19 mouse cellular contexts compared by ENCODE assay signal in the genomic region with DNA sequence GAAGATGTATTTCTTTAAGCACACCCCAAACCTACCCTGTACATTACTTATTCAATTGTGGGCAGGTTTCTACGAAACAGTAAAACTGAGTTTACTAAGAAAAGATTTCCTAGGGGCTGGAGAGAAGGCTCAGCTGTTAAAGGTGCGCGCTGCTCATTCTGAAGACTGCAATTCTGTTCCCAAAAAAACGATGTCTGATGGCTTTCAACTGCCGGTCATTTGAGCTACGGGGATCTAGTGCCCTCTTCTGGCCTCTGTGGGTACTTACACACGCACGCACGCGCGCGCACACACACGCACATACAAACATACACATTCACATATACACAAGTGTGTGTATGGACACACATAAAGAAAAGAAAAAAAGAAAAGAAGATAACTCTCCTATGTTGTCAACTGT.
DNase-seq lines count a peak whose midpoint lies in the region; ATAC-seq and TF ChIP-seq lines count a peak whose summit lies in the region.
"Had no signal": no experiment of that assay in that cellular context is flagged by ENCODE, and none has a peak within 500 bp of the region (broad histone marks: within the 10 kb centered on the region; RNA-seq: fewer than 3 reads in every experiment).

No protein-coding gene starts in this region.

- no peak overlapping the region for H3K4me3 ChIP-seq in heart, postnatal 0 days (ENCODE audit: low read depth, low read length)
- no peak overlapping the region for H3K4me3 ChIP-seq in heart, embryonic 10.5 days
- H3K4me3 ChIP-seq in liver, embryonic 14.5 days (ENCODE audit: insufficient read depth in 1 of 2, low read depth in 2 of 2, low read length in 2 of 2) = no peak overlapping the region
- no peak overlapping the region for H3K4me3 ChIP-seq in liver, embryonic 11.5 days (ENCODE audit: low read depth, low read length)
- no peak overlapping the region for H3K4me3 ChIP-seq in ES-E14 (ENCODE audit: insufficient read depth in 1 of 2, low read depth in 1 of 2, low read length in 2 of 2, poor library complexity in 1 of 2, severe bottlenecking in 1 of 2)
- H3K4me3 ChIP-seq in hindbrain, embryonic 14.5 days (replicated peaks; ENCODE audit: low read length) = no peak overlapping the region
- H3K4me3 ChIP-seq: embryonic facial prominence, embryonic 15.5 days; forebrain, embryonic 10.5 days; neural tube, embryonic 13.5 days; stomach, embryonic 15.5 days had no signal

- 85% methylated on average over 13 of the region's 13 CpGs for WGBS in heart, postnatal 0 days
- 85% methylated on average over 13 of the region's 13 CpGs for WGBS in heart, embryonic 10.5 days
- 66% methylated on average over 13 of the region's 13 CpGs for WGBS in liver, embryonic 14.5 days (ENCODE audit: insufficient replicate concordance)
- WGBS in liver, embryonic 11.5 days = 79% methylated on average over 13 of the region's 13 CpGs
- 91% methylated on average over 13 of the region's 13 CpGs for WGBS in hindbrain, embryonic 14.5 days

- in situ Hi-C loops in ES-E14 (cut with MboI; ENCODE audit: low sequenced_read_pairs in 2 of 2, unreplicated experiment in 2 of 2) = no loop called here

- H3K9me3 ChIP-seq in heart, postnatal 0 days (replicated peaks; ENCODE audit: control insufficient read depth, low read length) = 0 out of 2 replicates have a peak, but pooled peaks cover 3% of the 10 kb centered on the region
- H3K9me3 ChIP-seq in heart, embryonic 10.5 days = no peaks in the 10 kb centered on the region
- peaks cover 3% of the 10 kb centered on the region for H3K9me3 ChIP-seq in liver, embryonic 14.5 days (ENCODE audit: control insufficient read depth, low read length)
- H3K9me3 ChIP-seq in liver, embryonic 11.5 days (ENCODE audit: control insufficient read depth, low read length) = no peaks in the 10 kb centered on the region
- H3K9me3 ChIP-seq in ES-E14 (ENCODE audit: control insufficient read depth, insufficient read depth, low read depth, low read length) = no peaks in the 10 kb centered on the region
- no peaks in the 10 kb centered on the region for H3K9me3 ChIP-seq in hindbrain, embryonic 14.5 days (ENCODE audit: control insufficient read depth, low read length)
- H3K9me3 ChIP-seq: embryonic facial prominence, embryonic 15.5 days; neural tube, embryonic 13.5 days; stomach, embryonic 15.5 days had no signal

- no peaks in the 10 kb centered on the region for H3K36me3 ChIP-seq in heart, postnatal 0 days (replicated peaks; ENCODE audit: control insufficient read depth, insufficient read depth, low read length)
- no peaks in the 10 kb centered on the region for H3K36me3 ChIP-seq in heart, embryonic 10.5 days
- no peaks in the 10 kb centered on the region for H3K36me3 ChIP-seq in liver, embryonic 14.5 days (replicated peaks; ENCODE audit: control insufficient read depth, insufficient read depth, low read depth)
- no peaks in the 10 kb centered on the region for H3K36me3 ChIP-seq in liver, embryonic 11.5 days (ENCODE audit: control insufficient read depth, insufficient read depth, low read length)
- H3K36me3 ChIP-seq in ES-E14 (ENCODE audit: control insufficient read depth, insufficient read depth, low read length, poor library complexity, severe bottlenecking) = no peaks in the 10 kb centered on the region
- H3K36me3 ChIP-seq in hindbrain, embryonic 14.5 days (replicated peaks; ENCODE audit: control insufficient read depth, insufficient read depth) = no peaks in the 10 kb centered on the region
- H3K36me3 ChIP-seq: embryonic facial prominence, embryonic 15.5 days; forebrain, embryonic 10.5 days; neural tube, embryonic 13.5 days; stomach, embryonic 15.5 days had no signal

- H3K27me3 ChIP-seq in heart, postnatal 0 days (ENCODE audit: control insufficient read depth, insufficient read depth, low read length) = no peaks in the 10 kb centered on the region
- H3K27me3 ChIP-seq in heart, embryonic 10.5 days (ENCODE audit: insufficient read depth, poor library complexity, severe bottlenecking) = no peaks in the 10 kb centered on the region
- H3K27me3 ChIP-seq in liver, embryonic 14.5 days (ENCODE audit: control insufficient read depth, insufficient read depth, low read length) = no peaks in the 10 kb centered on the region
- H3K27me3 ChIP-seq in liver, embryonic 11.5 days (replicated peaks; ENCODE audit: control insufficient read depth, insufficient read depth, low read length) = no peaks in the 10 kb centered on the region
- H3K27me3 ChIP-seq in hindbrain, embryonic 14.5 days (ENCODE audit: control insufficient read depth, insufficient read depth, low read length) = no peaks in the 10 kb centered on the region
- H3K27me3 ChIP-seq: embryonic facial prominence, embryonic 15.5 days; neural tube, embryonic 13.5 days; stomach, embryonic 15.5 days had no signal

- H3K4me2 ChIP-seq in heart, postnatal 0 days (ENCODE audit: low read depth, low read length) = no peak overlapping the region
- no peak overlapping the region for H3K4me2 ChIP-seq in liver, embryonic 14.5 days (ENCODE audit: low read depth)
- H3K4me2 ChIP-seq in liver, embryonic 11.5 days = no peak overlapping the region
- no peak overlapping the region for H3K4me2 ChIP-seq in hindbrain, embryonic 14.5 days (replicated peaks)
- H3K4me2 ChIP-seq: embryonic facial prominence, embryonic 15.5 days; neural tube, embryonic 13.5 days; stomach, embryonic 15.5 days had no signal

- no peaks in the 10 kb centered on the region for H3K4me1 ChIP-seq in heart, postnatal 0 days (ENCODE audit: control insufficient read depth, insufficient read depth)
- H3K4me1 ChIP-seq in heart, embryonic 10.5 days = no peaks in the 10 kb centered on the region
- H3K4me1 ChIP-seq in liver, embryonic 14.5 days (replicated peaks; ENCODE audit: control insufficient read depth in 2 of 2, insufficient read depth in 2 of 2, low read length in 1 of 2) = no peaks in the 10 kb centered on the region
- no peaks in the 10 kb centered on the region for H3K4me1 ChIP-seq in liver, embryonic 11.5 days (replicated peaks; ENCODE audit: control insufficient read depth, insufficient read depth, low read length)
- H3K4me1 ChIP-seq in ES-E14 (ENCODE audit: control insufficient read depth in 2 of 2, insufficient read depth in 2 of 2, low read length in 2 of 2, poor library complexity in 1 of 2) = no peaks in the 10 kb centered on the region; a peak in 1 of 4 replicates
- no peaks in the 10 kb centered on the region for H3K4me1 ChIP-seq in hindbrain, embryonic 14.5 days (replicated peaks; ENCODE audit: control insufficient read depth, insufficient read depth, low read length)
- H3K4me1 ChIP-seq: embryonic facial prominence, embryonic 15.5 days; forebrain, embryonic 10.5 days; neural tube, embryonic 13.5 days; stomach, embryonic 15.5 days had no signal

- TF ChIP-seq EP300 in heart, postnatal 0 days (IDR thresholded peaks at IDR 0.05; ENCODE audit: low read depth) = no peak
- TF ChIP-seq EP300 in liver, embryonic 14.5 days (IDR thresholded peaks at IDR 0.05; ENCODE audit: low read depth) = no peak

- peak; percentile 44 for TF ChIP-seq CTCF in heart, postnatal 0 days (IDR thresholded peaks at IDR 0.05; ENCODE audit: low read depth)
- TF ChIP-seq CTCF in liver, embryonic 14.5 days (IDR thresholded peaks at IDR 0.05; ENCODE audit: low read depth) = peak; percentile 41

- ATAC-seq in heart, postnatal 0 days (ENCODE audit: insufficient read depth, low read depth) = no peak
- ATAC-seq in liver, embryonic 14.5 days (ENCODE audit: insufficient read depth) = no peak
- no peak for ATAC-seq in liver, embryonic 11.5 days (replicated peaks; ENCODE audit: low FRiP score)
- no peak for ATAC-seq in hindbrain, embryonic 14.5 days (ENCODE audit: low FRiP score)

- no peak for DNase-seq in heart, postnatal 0 days (ENCODE audit: low spot score)
- DNase-seq in heart, embryonic 10.5 days (ENCODE audit: low spot score) = no peak
- no peak for DNase-seq in liver, embryonic 14.5 days (ENCODE audit: low read depth in 3 of 3, low spot score in 3 of 3)
- DNase-seq in liver, embryonic 11.5 days (ENCODE audit: low spot score) = no peak
- DNase-seq in A20 (ENCODE audit: low read depth, low spot score) = peak; percentile 12
- no peak for DNase-seq in ES-E14 (ENCODE audit: low read depth, low spot score)
- DNase-seq in embryo, embryonic 11 days = no peak
- DNase-seq in hindbrain, embryonic 14.5 days (ENCODE audit: low spot score) = no peak
- DNase-seq: adrenal gland, postnatal 14 days; B cell, adult 2 months; cerebellum, adult 8-10 months; gastrocnemius, postnatal 14 days; heart, postnatal 36 days; right cerebral cortex, postnatal 14 days; thymus, postnatal 14 days had no signal

- no peak overlapping the region for H3K27ac ChIP-seq in heart, postnatal 0 days (ENCODE audit: low read depth)
- no peak overlapping the region for H3K27ac ChIP-seq in heart, embryonic 10.5 days
- no peak overlapping the region for H3K27ac ChIP-seq in liver, embryonic 14.5 days
- no peak overlapping the region for H3K27ac ChIP-seq in liver, embryonic 11.5 days (ENCODE audit: low read depth, low read length)
- H3K27ac ChIP-seq in ES-E14 (ENCODE audit: insufficient read depth, low read depth, low read length, poor library complexity, severe bottlenecking) = no peak overlapping the region
- no peak overlapping the region for H3K27ac ChIP-seq in hindbrain, embryonic 14.5 days
- H3K27ac ChIP-seq: embryonic facial prominence, embryonic 15.5 days; forebrain, embryonic 10.5 days; neural tube, embryonic 13.5 days; stomach, embryonic 15.5 days had no signal

- no peak overlapping the region for H3K9ac ChIP-seq in heart, postnatal 0 days (replicated peaks; ENCODE audit: low read depth, low read length)
- no peak overlapping the region for H3K9ac ChIP-seq in liver, embryonic 14.5 days (replicated peaks)
- H3K9ac ChIP-seq in liver, embryonic 11.5 days (ENCODE audit: low read depth, low read length) = no peak overlapping the region
- H3K9ac ChIP-seq in ES-E14 (ENCODE audit: insufficient read depth, low read depth, low read length, poor library complexity, severe bottlenecking) = no peak overlapping the region
- H3K9ac ChIP-seq in hindbrain, embryonic 14.5 days = no peak overlapping the region
- H3K9ac ChIP-seq: embryonic facial prominence, embryonic 15.5 days; neural tube, embryonic 13.5 days; stomach, embryonic 15.5 days had no signal

TF ChIP-seq in ES-E14, 5 proteins besides CTCF, POLR2A, EP300 and RAD21:
- TF ChIP-seq ZNF384 (IDR thresholded peaks at IDR 0.05; ENCODE audit: low read depth, low read length) (peak; percentile 57; the same call in 1 of the 2 replicates), HCFC1 (IDR thresholded peaks at IDR 0.05; ENCODE audit: borderline replicate concordance, insufficient read depth, low read length) (no peak), ZC3H11A (IDR thresholded peaks at IDR 0.05; ENCODE audit: borderline replicate concordance, low read depth, low read length) (peak; percentile 75), CHD2 (IDR thresholded peaks at IDR 0.05; ENCODE audit: low read depth, low read length) (no peak), MAFK (IDR thresholded peaks at IDR 0.05; ENCODE audit: insufficient read depth, low read depth, low read length) (no peak)
